Mouse (Mus musculus): ENCODE measurements around the gene Sobp. TPM values are rescaled to one million over a fixed set of nuclear protein-coding genes. Genes with fewer than 3 reads are reported as not detected.

Gene Sobp
- polyA plus RNA-seq, 1 experiment: not detected

- Histone ChIP-seq H3K4me1 (ENCODE audit: control insufficient read depth, insufficient read depth, low read length) (no peaks in the 10 kb centered on the region), H3K4me3 (ENCODE audit: insufficient read depth, low read length) (no peak overlapping the region), H3K27ac (ENCODE audit: insufficient read depth, low read depth, low read length) (no peak overlapping the region)
- TF ChIP-seq CTCF (IDR thresholded peaks at IDR 0.05; ENCODE audit: low read depth, low read length) (no peak), POLR2A (IDR thresholded peaks at IDR 0.05; ENCODE audit: borderline replicate concordance, low read depth, low read length) (no peak)
Measured at GRCm38 (mm10) chr10:43164406-43164805, 9.9 kb downstream of the Sobp start.

GRCm38 (mm10) chr10:43162318-43162717 lies 12.0 kb downstream of the Sobp start:
- TF ChIP-seq CTCF (IDR thresholded peaks at IDR 0.05; ENCODE audit: low read depth, low read length) (no peak), POLR2A (IDR thresholded peaks at IDR 0.05; ENCODE audit: borderline replicate concordance, low read depth, low read length) (no peak)

GRCm38 (mm10) chr10:43159333-43159732 lies 15.0 kb downstream of the Sobp start:
- TF ChIP-seq CTCF (IDR thresholded peaks at IDR 0.05; ENCODE audit: low read depth, low read length): no peak
- TF ChIP-seq POLR2A (IDR thresholded peaks at IDR 0.05; ENCODE audit: borderline replicate concordance, low read depth, low read length): no peak
- H3K27ac ChIP-seq (ENCODE audit: insufficient read depth, low read depth, low read length): no peak overlapping the region
- no peak overlapping the region for H3K4me3 ChIP-seq (ENCODE audit: insufficient read depth, low read length)
- H3K4me1 ChIP-seq (ENCODE audit: control insufficient read depth, insufficient read depth, low read length): no peaks in the 10 kb centered on the region

More at GRCm38 (mm10) chr10:43162318-43162717, 12.0 kb downstream of the Sobp start:
- H3K27ac ChIP-seq (ENCODE audit: insufficient read depth, low read depth, low read length): no peak overlapping the region
- no peak overlapping the region for H3K4me3 ChIP-seq (ENCODE audit: insufficient read depth, low read length)
- H3K4me1 ChIP-seq (ENCODE audit: control insufficient read depth, insufficient read depth, low read length): no peaks in the 10 kb centered on the region

GRCm38 (mm10) chr10:43158917-43159316 lies 15.4 kb downstream of the Sobp start:
- TF ChIP-seq POLR2A (IDR thresholded peaks at IDR 0.05; ENCODE audit: borderline replicate concordance, low read depth, low read length): no peak
- TF ChIP-seq CTCF (IDR thresholded peaks at IDR 0.05; ENCODE audit: low read depth, low read length): no peak
- no peaks in the 10 kb centered on the region for H3K4me1 ChIP-seq (ENCODE audit: control insufficient read depth, insufficient read depth, low read length)
- no peak overlapping the region for H3K4me3 ChIP-seq (ENCODE audit: insufficient read depth, low read length)
- no peak overlapping the region for H3K27ac ChIP-seq (ENCODE audit: insufficient read depth, low read depth, low read length)

GRCm38 (mm10) chr10:43155046-43155560 lies 19.2 kb downstream of the Sobp start:
- no peak for TF ChIP-seq POLR2A (IDR thresholded peaks at IDR 0.05; ENCODE audit: borderline replicate concordance, low read depth, low read length)
- no peak for TF ChIP-seq CTCF (IDR thresholded peaks at IDR 0.05; ENCODE audit: low read depth, low read length)
- no peak overlapping the region for H3K27ac ChIP-seq (ENCODE audit: insufficient read depth, low read depth, low read length)
- H3K4me3 ChIP-seq (ENCODE audit: insufficient read depth, low read length): no peak overlapping the region
- H3K4me1 ChIP-seq (ENCODE audit: control insufficient read depth, insufficient read depth, low read length): no peaks in the 10 kb centered on the region

GRCm38 (mm10) chr10:43152643-43153042 lies 21.7 kb downstream of the Sobp start:
- H3K4me3 ChIP-seq (ENCODE audit: insufficient read depth, low read length): no peak overlapping the region
- H3K4me1 ChIP-seq (ENCODE audit: control insufficient read depth, insufficient read depth, low read length): no peaks in the 10 kb centered on the region
- H3K27ac ChIP-seq (ENCODE audit: insufficient read depth, low read depth, low read length): no peak overlapping the region
- TF ChIP-seq CTCF (IDR thresholded peaks at IDR 0.05; ENCODE audit: low read depth, low read length) (no peak), POLR2A (IDR thresholded peaks at IDR 0.05; ENCODE audit: borderline replicate concordance, low read depth, low read length) (no peak)

- H3K4me1 ChIP-seq (ENCODE audit: control insufficient read depth, insufficient read depth, low read length): no peaks in the 10 kb centered on the region
- no peak overlapping the region for H3K27ac ChIP-seq (ENCODE audit: insufficient read depth, low read depth, low read length)
- TF ChIP-seq POLR2A (IDR thresholded peaks at IDR 0.05; ENCODE audit: borderline replicate concordance, low read depth, low read length) (no peak), CTCF (IDR thresholded peaks at IDR 0.05; ENCODE audit: low read depth, low read length) (no peak)
- H3K4me3 ChIP-seq (ENCODE audit: insufficient read depth, low read length): no peak overlapping the region
Measured at GRCm38 (mm10) chr10:43148456-43148855, 25.9 kb downstream of the Sobp start.

- TF ChIP-seq POLR2A (IDR thresholded peaks at IDR 0.05; ENCODE audit: borderline replicate concordance, low read depth, low read length) (no peak), CTCF (IDR thresholded peaks at IDR 0.05; ENCODE audit: low read depth, low read length) (no peak)
- H3K4me1 ChIP-seq (ENCODE audit: control insufficient read depth, insufficient read depth, low read length): no peaks in the 10 kb centered on the region
- no peak overlapping the region for H3K27ac ChIP-seq (ENCODE audit: insufficient read depth, low read depth, low read length)
- H3K4me3 ChIP-seq (ENCODE audit: insufficient read depth, low read length): no peak overlapping the region
Measured at GRCm38 (mm10) chr10:43143173-43143572, 31.2 kb downstream of the Sobp start.

- no peaks in the 10 kb centered on the region for H3K4me1 ChIP-seq (ENCODE audit: control insufficient read depth, insufficient read depth, low read length)
- no peak overlapping the region for H3K27ac ChIP-seq (ENCODE audit: insufficient read depth, low read depth, low read length)
- H3K4me3 ChIP-seq (ENCODE audit: insufficient read depth, low read length): no peak overlapping the region
- no peak for TF ChIP-seq POLR2A (IDR thresholded peaks at IDR 0.05; ENCODE audit: borderline replicate concordance, low read depth, low read length)
- no peak for TF ChIP-seq CTCF (IDR thresholded peaks at IDR 0.05; ENCODE audit: low read depth, low read length)
Measured at GRCm38 (mm10) chr10:43134027-43134426, 40.3 kb downstream of the Sobp start.

GRCm38 (mm10) chr10:43128750-43129149 lies 45.6 kb downstream of the Sobp start:
- Histone ChIP-seq H3K4me1 (ENCODE audit: control insufficient read depth, insufficient read depth, low read length) (peaks cover under 1% of the 10 kb centered on the region; the same call in 1 of the 2 replicates), H3K4me3 (ENCODE audit: insufficient read depth, low read length) (no peak overlapping the region), H3K27ac (ENCODE audit: insufficient read depth, low read depth, low read length) (no peak overlapping the region)
- no peak for TF ChIP-seq CTCF (IDR thresholded peaks at IDR 0.05; ENCODE audit: low read depth, low read length)
- no peak for TF ChIP-seq POLR2A (IDR thresholded peaks at IDR 0.05; ENCODE audit: borderline replicate concordance, low read depth, low read length)

All from bone marrow macrophage, adult 2 months (primary cell).